Mouse (Mus musculus): ENCODE measurements around the gene Gfm1. TPM values are rescaled to one million over a fixed set of nuclear protein-coding genes. Genes with fewer than 3 reads are reported as not detected.

Gfm1 gene
- polyA plus RNA-seq, 1 experiment from 2014 or later, result 36.2 TPM

Other genes starting within 250 kb of the Gfm1 start
- 19.8 and 21.9 TPM in 2 replicates for gene Mlf1, start 56.0 kb upstream of the Gfm1 start, polyA plus RNA-seq (2014; fragmentation: Nextera tagmentation; extraction: Ambion mirVana)
- not detected in 2 replicates for gene Gm17402, start 54.9 kb upstream of the Gfm1 start, polyA plus RNA-seq (2014; fragmentation: Nextera tagmentation; extraction: Ambion mirVana)
- 72.2 and 74.0 TPM in 2 replicates for gene Lxn, start 33.8 kb downstream of the Gfm1 start, polyA plus RNA-seq (2014; fragmentation: Nextera tagmentation; extraction: Ambion mirVana)
- gene Rarres1, start 85.4 kb downstream of the Gfm1 start, polyA plus RNA-seq (2014; fragmentation: Nextera tagmentation; extraction: Ambion mirVana), result 0.77 and 1.1 TPM in 2 replicates
- 41.2 and 43.2 TPM in 2 replicates for gene Mfsd1, start 152.6 kb downstream of the Gfm1 start, polyA plus RNA-seq (2014; fragmentation: Nextera tagmentation; extraction: Ambion mirVana)